Mouse (Mus musculus): ENCODE results near the gene Imp4. TPM values are rescaled to one million over a fixed set of nuclear protein-coding genes. Genes with fewer than 3 reads are reported as not detected.
"Not testable (repeated sequence)": the region's sequence is repeated elsewhere in the genome, so short reads cannot be mapped to it uniquely, and the experiment has no call there.

Gene Imp4
- polyA plus RNA-seq, 1 experiment from 2014 or later: 47.5 TPM

- ATAC-seq: no peak
- H3K27me3 ChIP-seq (replicated peaks; ENCODE audit: control insufficient read depth, insufficient read depth, low read length): no peaks in the 10 kb centered on the region
- H3K9me3 ChIP-seq (ENCODE audit: control insufficient read depth): 0 out of 2 replicates have a peak, but pooled peaks cover 12% of the 10 kb centered on the region
- H3K9ac ChIP-seq (ENCODE audit: low read depth, low read length): peak overlapping the region; percentile 45; the same call in 1 of the 2 replicates
- 0 out of 2 replicates have a peak, but pooled peaks cover 5% of the 10 kb centered on the region for H3K36me3 ChIP-seq (ENCODE audit: control insufficient read depth, insufficient read depth)
- no peak for TF ChIP-seq CTCF (IDR thresholded peaks at IDR 0.05; ENCODE audit: low read depth)
- 0 out of 2 replicates have a peak overlapping the region, but pooled peaks have one; percentile 35 for H3K27ac ChIP-seq (ENCODE audit: low read depth, low read length)
- H3K4me3 ChIP-seq (ENCODE audit: low read depth, low read length): peak overlapping the region; percentile 66
- H3K4me2 ChIP-seq (replicated peaks; ENCODE audit: low read depth): peak overlapping the region; percentile 80
- 28% methylated on average over 8 of the region's 8 CpGs for WGBS
- no peaks in the 10 kb centered on the region; the same call in 1 of the 2 replicates for H3K4me1 ChIP-seq (replicated peaks; ENCODE audit: control insufficient read depth, insufficient read depth, low read length)
Observed at GRCm38 (mm10) chr1:34435371-34436120, 4.1 kb upstream of the Imp4 start.

- Histone ChIP-seq H3K4me1 (replicated peaks; ENCODE audit: control insufficient read depth, insufficient read depth, low read length) (no peaks in the 10 kb centered on the region; the same call in 1 of the 2 replicates), H3K27me3 (replicated peaks; ENCODE audit: control insufficient read depth, insufficient read depth, low read length) (no peaks in the 10 kb centered on the region), H3K36me3 (ENCODE audit: control insufficient read depth, insufficient read depth) (0 out of 2 replicates have a peak, but pooled peaks cover 5% of the 10 kb centered on the region), H3K9ac (ENCODE audit: low read depth, low read length) (no peak overlapping the region), H3K4me3 (ENCODE audit: low read depth, low read length) (no peak overlapping the region), H3K27ac (ENCODE audit: low read depth, low read length) (no peak overlapping the region), H3K4me2 (replicated peaks; ENCODE audit: low read depth) (no peak overlapping the region), H3K9me3 (ENCODE audit: control insufficient read depth) (0 out of 2 replicates have a peak, but pooled peaks cover 6% of the 10 kb centered on the region)
- ATAC-seq: no peak
- 83% methylated on average over 3 of the region's 3 CpGs for WGBS
- TF ChIP-seq CTCF (IDR thresholded peaks at IDR 0.05; ENCODE audit: low read depth): no peak
Observed at GRCm38 (mm10) chr1:34436374-34436773, 3.3 kb upstream of the Imp4 start.

- not testable (repeated sequence) for H3K9ac ChIP-seq (ENCODE audit: low read depth, low read length); H3K4me3 ChIP-seq (ENCODE audit: low read depth, low read length); H3K27ac ChIP-seq (ENCODE audit: low read depth, low read length); ATAC-seq; H3K36me3 ChIP-seq (ENCODE audit: control insufficient read depth, insufficient read depth); H3K4me2 ChIP-seq (replicated peaks; ENCODE audit: low read depth); H3K27me3 ChIP-seq (replicated peaks; ENCODE audit: control insufficient read depth, insufficient read depth, low read length); H3K4me1 ChIP-seq (replicated peaks; ENCODE audit: control insufficient read depth, insufficient read depth, low read length); H3K9me3 ChIP-seq (ENCODE audit: control insufficient read depth)
- 95% methylated on average over 8 of the region's 8 CpGs for WGBS
Observed at GRCm38 (mm10) chr1:34437366-34437765, 2.3 kb upstream of the Imp4 start.

- no peaks in the 10 kb centered on the region for H3K9me3 ChIP-seq (ENCODE audit: control insufficient read depth)
- H3K4me3 ChIP-seq (ENCODE audit: low read depth, low read length): peak overlapping the region; percentile 68
- TF ChIP-seq CTCF (IDR thresholded peaks at IDR 0.05; ENCODE audit: low read depth): no peak
- H3K4me1 ChIP-seq (replicated peaks; ENCODE audit: control insufficient read depth, insufficient read depth, low read length): no peaks in the 10 kb centered on the region; the same call in 1 of the 2 replicates
- H3K4me2 ChIP-seq (replicated peaks; ENCODE audit: low read depth): peak overlapping the region; percentile 80
- ATAC-seq: no peak
- no peaks in the 10 kb centered on the region for H3K27me3 ChIP-seq (replicated peaks; ENCODE audit: control insufficient read depth, insufficient read depth, low read length)
- H3K36me3 ChIP-seq (ENCODE audit: control insufficient read depth, insufficient read depth): peaks cover 16% of the 10 kb centered on the region
- WGBS: 35% methylated on average over 17 of the region's 20 CpGs
- H3K9ac ChIP-seq (ENCODE audit: low read depth, low read length): 0 out of 2 replicates have a peak overlapping the region, but pooled peaks have one; percentile 46
- H3K27ac ChIP-seq (ENCODE audit: low read depth, low read length): no peak overlapping the region
Observed at GRCm38 (mm10) chr1:34438381-34439051, 1.1 kb upstream of the Imp4 start.

GRCm38 (mm10) chr1:34439961-34440630 is 445 bp downstream of the Imp4 start:
- H3K36me3 ChIP-seq (ENCODE audit: control insufficient read depth, insufficient read depth): peaks cover 31% of the 10 kb centered on the region
- H3K4me2 ChIP-seq (replicated peaks; ENCODE audit: low read depth): peak overlapping the region; percentile 80
- H3K4me3 ChIP-seq (ENCODE audit: low read depth, low read length): peak overlapping the region; percentile 68
- no peaks in the 10 kb centered on the region for H3K9me3 ChIP-seq (ENCODE audit: control insufficient read depth)
- H3K4me1 ChIP-seq (replicated peaks; ENCODE audit: control insufficient read depth, insufficient read depth, low read length): no peaks in the 10 kb centered on the region; the same call in 1 of the 2 replicates
- ATAC-seq: peak; percentile 42
- H3K27ac ChIP-seq (ENCODE audit: low read depth, low read length): peak overlapping the region; percentile 63; the same call in 1 of the 2 replicates
- no peaks in the 10 kb centered on the region for H3K27me3 ChIP-seq (replicated peaks; ENCODE audit: control insufficient read depth, insufficient read depth, low read length)
- peak overlapping the region; percentile 41 for H3K9ac ChIP-seq (ENCODE audit: low read depth, low read length)
- TF ChIP-seq CTCF (IDR thresholded peaks at IDR 0.05; ENCODE audit: low read depth): peak; percentile 69
- 6% methylated on average over 31 of the region's 31 CpGs for WGBS

- peak; percentile 29; the same call in 1 of the 2 replicates for TF ChIP-seq CTCF (IDR thresholded peaks at IDR 0.05; ENCODE audit: low read depth)
- Histone ChIP-seq H3K4me2 (replicated peaks; ENCODE audit: low read depth) (no peak overlapping the region), H3K36me3 (ENCODE audit: control insufficient read depth, insufficient read depth) (peaks cover 42% of the 10 kb centered on the region), H3K4me3 (ENCODE audit: low read depth, low read length) (no peak overlapping the region), H3K27ac (ENCODE audit: low read depth, low read length) (no peak overlapping the region), H3K27me3 (replicated peaks; ENCODE audit: control insufficient read depth, insufficient read depth, low read length) (no peaks in the 10 kb centered on the region), H3K9me3 (ENCODE audit: control insufficient read depth) (no peaks in the 10 kb centered on the region), H3K9ac (ENCODE audit: low read depth, low read length) (no peak overlapping the region), H3K4me1 (replicated peaks; ENCODE audit: control insufficient read depth, insufficient read depth, low read length) (no peaks in the 10 kb centered on the region; the same call in 1 of the 2 replicates)
- 93% methylated on average over 6 of the region's 6 CpGs for WGBS
- ATAC-seq: no peak
Observed at GRCm38 (mm10) chr1:34443124-34443523, 3.5 kb downstream of the Imp4 start.
